8 mouse cellular contexts compared by ENCODE assay signal in genomic region chr2:180227262-180228059, GRCm38 (mm10). TPM values are rescaled to one million over a fixed set of nuclear protein-coding genes. Genes with fewer than 3 reads are reported as not detected.
A peak's percentile ranks its signal among the peaks of the same experiment; 100 is the strongest.
DNase-seq lines count a peak whose midpoint lies in the region; ATAC-seq and TF ChIP-seq lines count a peak whose summit lies in the region.

No protein-coding gene starts in this region.

- 0 out of 2 replicates have a peak overlapping the region, but pooled peaks have one; percentile 13 for H3K27ac ChIP-seq in embryonic facial prominence, embryonic 11.5 days (replicated peaks; ENCODE audit: low read depth, low read length)
- no peak overlapping the region; the same call in 1 of the 2 replicates for H3K27ac ChIP-seq in heart, embryonic 12.5 days (ENCODE audit: poor library complexity, severe bottlenecking)
- peak overlapping the region; percentile 69 for H3K27ac ChIP-seq in kidney, embryonic 16.5 days (ENCODE audit: low read length)

- 0% methylated on average over 21 of the region's 21 CpGs for WGBS in embryonic facial prominence, embryonic 11.5 days
- WGBS in heart, embryonic 12.5 days: 2% methylated on average over 21 of the region's 21 CpGs
- 3% methylated on average over 21 of the region's 21 CpGs for WGBS in kidney, embryonic 16.5 days

- peak overlapping the region; percentile 9; the same call in 1 of the 2 replicates for H3K9ac ChIP-seq in embryonic facial prominence, embryonic 11.5 days (replicated peaks; ENCODE audit: low read length)
- peak overlapping the region; percentile 27; the same call in 1 of the 2 replicates for H3K9ac ChIP-seq in heart, embryonic 12.5 days
- H3K9ac ChIP-seq in kidney, embryonic 16.5 days (replicated peaks; ENCODE audit: low read length): peak overlapping the region; percentile 27

- peak; percentile 67 for ATAC-seq in G1E (ENCODE audit: extremely low read depth, insufficient number of reproducible peaks, low FRiP score, poor library complexity, severe bottlenecking)
- ATAC-seq in embryonic facial prominence, embryonic 11.5 days (replicated peaks; ENCODE audit: insufficient number of reproducible peaks, low FRiP score, low TSS enrichment, low read depth): peak; percentile 67
- peak; percentile 11; the same call in 1 of the 2 replicates for ATAC-seq in heart, embryonic 12.5 days (ENCODE audit: insufficient number of reproducible peaks, low FRiP score)
- ATAC-seq in kidney, embryonic 16.5 days (ENCODE audit: low FRiP score, low TSS enrichment): peak; percentile 37

- DNase-seq in A20 (ENCODE audit: low read depth, low spot score): peak; percentile 60
- peak; percentile 87 for DNase-seq in G1E (ENCODE audit: low spot score)
- DNase-seq in embryonic facial prominence, embryonic 11.5 days (ENCODE audit: low spot score): peak; percentile 68
- DNase-seq in lung, postnatal 4 days: peak; percentile 81 to 84
- DNase-seq in splenic B cell, adult 2 months (ENCODE audit: low read depth, low spot score): peak; percentile 60
- DNase-seq in layer of hippocampus, postnatal 36 days: no peak

- peaks cover 85% of the 10 kb centered on the region for H3K4me1 ChIP-seq in G1E (ENCODE audit: insufficient read depth, low read depth, low read length)
- peaks cover 12% of the 10 kb centered on the region for H3K4me1 ChIP-seq in embryonic facial prominence, embryonic 11.5 days (ENCODE audit: control insufficient read depth, insufficient read depth, low read length)
- peaks cover 71% of the 10 kb centered on the region for H3K4me1 ChIP-seq in heart, embryonic 12.5 days (replicated peaks)
- H3K4me1 ChIP-seq in kidney, embryonic 16.5 days (ENCODE audit: insufficient read depth, low read length): peaks cover 50% of the 10 kb centered on the region

- H3K4me2 ChIP-seq in embryonic facial prominence, embryonic 11.5 days (ENCODE audit: low read depth, low read length): peak overlapping the region; percentile 32
- H3K4me2 ChIP-seq in heart, embryonic 12.5 days: peak overlapping the region; percentile 54
- H3K4me2 ChIP-seq in kidney, embryonic 16.5 days (replicated peaks; ENCODE audit: low read depth, low read length): peak overlapping the region; percentile 49

- no peaks in the 10 kb centered on the region for H3K9me3 ChIP-seq in G1E (replicated peaks)
- no peaks in the 10 kb centered on the region for H3K9me3 ChIP-seq in embryonic facial prominence, embryonic 11.5 days (replicated peaks; ENCODE audit: control insufficient read depth, low read length)
- no peaks in the 10 kb centered on the region for H3K9me3 ChIP-seq in heart, embryonic 12.5 days (replicated peaks)
- H3K9me3 ChIP-seq in kidney, embryonic 16.5 days (ENCODE audit: low read length): no peaks in the 10 kb centered on the region

- no peaks in the 10 kb centered on the region for H3K27me3 ChIP-seq in G1E (ENCODE audit: insufficient read depth, low read length)
- peaks cover 20% of the 10 kb centered on the region for H3K27me3 ChIP-seq in embryonic facial prominence, embryonic 11.5 days (ENCODE audit: control insufficient read depth, insufficient read depth, low read length)
- 0 out of 2 replicates have a peak, but pooled peaks cover 5% of the 10 kb centered on the region for H3K27me3 ChIP-seq in heart, embryonic 12.5 days (replicated peaks)
- peaks cover 12% of the 10 kb centered on the region; the same call in 1 of the 2 replicates for H3K27me3 ChIP-seq in kidney, embryonic 16.5 days (ENCODE audit: insufficient read depth, low read length)
- H3K27me3 ChIP-seq in splenic B cell, adult 2 months (ENCODE audit: control insufficient read depth, insufficient read depth, low read length, poor library complexity, severe bottlenecking): no peaks in the 10 kb centered on the region

- peak; percentile 91 for TF ChIP-seq CTCF in G1E (IDR thresholded peaks at IDR 0.05; ENCODE audit: low read depth, low read length)

- peaks cover 20% of the 10 kb centered on the region for H3K36me3 ChIP-seq in G1E (replicated peaks)
- H3K36me3 ChIP-seq in embryonic facial prominence, embryonic 11.5 days (replicated peaks; ENCODE audit: control insufficient read depth, insufficient read depth, low read depth, low read length): no peaks in the 10 kb centered on the region
- no peaks in the 10 kb centered on the region for H3K36me3 ChIP-seq in heart, embryonic 12.5 days
- H3K36me3 ChIP-seq in kidney, embryonic 16.5 days (ENCODE audit: insufficient read depth, low read length): no peaks in the 10 kb centered on the region
- H3K36me3 ChIP-seq in splenic B cell, adult 2 months (ENCODE audit: control insufficient read depth, insufficient read depth, low read length, poor library complexity, severe bottlenecking): no peaks in the 10 kb centered on the region

- H3K4me3 ChIP-seq in G1E (ENCODE audit: low read depth, low read length): peak overlapping the region; percentile 58; the same call in 1 of the 2 replicates
- no peak overlapping the region for H3K4me3 ChIP-seq in embryonic facial prominence, embryonic 11.5 days (ENCODE audit: low read depth, low read length)
- H3K4me3 ChIP-seq in heart, embryonic 12.5 days: peak overlapping the region; percentile 9; the same call in 1 of the 2 replicates
- H3K4me3 ChIP-seq in kidney, embryonic 16.5 days (ENCODE audit: low read length): peak overlapping the region; percentile 13

RNA-seq across cellular contexts. Expression of gene Lama5, which starts 1.8 kb away (rescaled TPM):
- total RNA-seq in G1E (2014; fragmentation: Nextera tagmentation) (65.1 and 99.6 TPM in 2 replicates), G1E (2017) (25.4 and 25.5 TPM in 2 replicates)
- 64.8 and 69.2 TPM in 2 replicates for polyA plus RNA-seq in G1E (2012)
- 6.9 and 11.5 TPM in 2 replicates for polyA plus RNA-seq in embryonic facial prominence, embryonic 11.5 days (2014; fragmentation: Nextera tagmentation; extraction: Ambion mirVana)
- 31.7 and 38.1 TPM in 2 replicates for polyA plus RNA-seq in heart, embryonic 12.5 days (2016; fragmentation: Nextera tagmentation; extraction: Ambion mirVana)
- polyA plus RNA-seq in kidney, embryonic 16.5 days (2015; fragmentation: Nextera tagmentation; extraction: Ambion mirVana): 53.1 and 57.4 TPM in 2 replicates
- 10 to 100 TPM in 1 of 2 experiments, 1 to 10 TPM in 1; 6.5 to 11.0 TPM for total RNA-seq in layer of hippocampus, postnatal 36 days (2021)

RNA-seq across cellular contexts. Expression of gene Rps21, which starts 29.7 kb away (rescaled TPM):
- total RNA-seq in G1E (2014; fragmentation: Nextera tagmentation) (629 and 653 TPM in 2 replicates), G1E (2017) (2,631 and 2,791 TPM in 2 replicates)
- 384 and 1,622 TPM in 2 replicates for polyA plus RNA-seq in G1E (2012)
- polyA plus RNA-seq in embryonic facial prominence, embryonic 11.5 days (2014; fragmentation: Nextera tagmentation; extraction: Ambion mirVana): 516 and 527 TPM in 2 replicates
- polyA plus RNA-seq in heart, embryonic 12.5 days (2016; fragmentation: Nextera tagmentation; extraction: Ambion mirVana): 336 and 349 TPM in 2 replicates
- polyA plus RNA-seq in kidney, embryonic 16.5 days (2015; fragmentation: Nextera tagmentation; extraction: Ambion mirVana): 435 and 485 TPM in 2 replicates
- 100 to 1,000 TPM; 665 to 743 TPM for total RNA-seq in layer of hippocampus, postnatal 36 days (2021)

RNA-seq across cellular contexts. Expression of gene Cables2, which starts 45.8 kb away (rescaled TPM):
- total RNA-seq in G1E (2014; fragmentation: Nextera tagmentation): 8.7 and 12.1 TPM in 2 replicates
- total RNA-seq in G1E (2017): 9.7 and 10.9 TPM in 2 replicates
- polyA plus RNA-seq in G1E (2012): 14.5 and 23.6 TPM in 2 replicates
- polyA plus RNA-seq in embryonic facial prominence, embryonic 11.5 days (2014; fragmentation: Nextera tagmentation; extraction: Ambion mirVana): 14.5 and 14.8 TPM in 2 replicates
- polyA plus RNA-seq in heart, embryonic 12.5 days (2016; fragmentation: Nextera tagmentation; extraction: Ambion mirVana): 15.8 and 16.2 TPM in 2 replicates
- 6.7 and 11.2 TPM in 2 replicates for polyA plus RNA-seq in kidney, embryonic 16.5 days (2015; fragmentation: Nextera tagmentation; extraction: Ambion mirVana)
- total RNA-seq in layer of hippocampus, postnatal 36 days (2021): 10 to 100 TPM; 29.9 to 32.1 TPM

RNA-seq across cellular contexts. Expression of gene Adrm1, which starts 56.2 kb away (rescaled TPM):
- total RNA-seq in G1E (2014; fragmentation: Nextera tagmentation) (140 and 155 TPM in 2 replicates), G1E (2017) (66.4 and 74.4 TPM in 2 replicates)
- polyA plus RNA-seq in G1E (2012): 554 and 822 TPM in 2 replicates
- 157 and 169 TPM in 2 replicates for polyA plus RNA-seq in embryonic facial prominence, embryonic 11.5 days (2014; fragmentation: Nextera tagmentation; extraction: Ambion mirVana)
- polyA plus RNA-seq in heart, embryonic 12.5 days (2016; fragmentation: Nextera tagmentation; extraction: Ambion mirVana): 150 and 154 TPM in 2 replicates
- polyA plus RNA-seq in kidney, embryonic 16.5 days (2015; fragmentation: Nextera tagmentation; extraction: Ambion mirVana): 200 and 208 TPM in 2 replicates
- 100 to 1,000 TPM in 1 of 2 experiments, 10 to 100 TPM in 1; 96.9 to 103 TPM for total RNA-seq in layer of hippocampus, postnatal 36 days (2021)

Comparison
In these comparisons a context has a peak if more than half of its experiments do, and no peak if none do; other contexts are left out.
1. DNase-seq: peak in A20 (single experiment), G1E (single experiment), embryonic facial prominence, embryonic 11.5 days (single experiment), lung, postnatal 4 days (2 of 2) and splenic B cell, adult 2 months (single experiment); none in layer of hippocampus, postnatal 36 days (0 of 2).
2. ATAC-seq: peak in every context shown above with its lines; median percentile 67 in G1E; 67 in embryonic facial prominence, embryonic 11.5 days; 37 in kidney, embryonic 16.5 days; 11 in heart, embryonic 12.5 days.
3. Peak in every context shown above with its lines, with median percentiles within 50 percentile points of each other: H3K4me2 ChIP-seq and H3K9ac ChIP-seq.